Mouse (Mus musculus) cerebellum, adult 2 months (tissue): ENCODE results near the gene Rexo1. TPM values are rescaled to one million over a fixed set of nuclear protein-coding genes. Genes with fewer than 3 reads are reported as not detected.

Source experiments
- DNase-seq, 2 experiments: peaks; one replicate each; pipeline ENCODE4 v3.0.0; 2021
- H3K27ac ChIP-seq: fragments of 200-500 bp; 2 replicates; pipeline ENCODE4 v1.5.1; 2012; ENCODE audit warnings: low read length, control low read depth, inconsistent platforms; ENCODE audit not compliant: insufficient read depth
- H3K27me3 ChIP-seq: fragments of 200-500 bp; 2 replicates; pipeline ENCODE4 v1.6.1; 2012; ENCODE audit warnings: inconsistent platforms, mild to moderate bottlenecking, low read length, moderate library complexity; ENCODE audit not compliant: control insufficient read depth, insufficient read depth
- H3K4me1 ChIP-seq: fragments of 200-500 bp; 2 replicates; pipeline ENCODE4 v1.6.1; 2011; ENCODE audit warnings: low read length; ENCODE audit not compliant: control insufficient read depth, insufficient read depth
- H3K4me3 ChIP-seq: fragments of 200-500 bp; replicated peaks from 2 replicates; pipeline ENCODE3; 2011; ENCODE audit warnings: mild to moderate bottlenecking, low read depth, low read length, control low read depth; ENCODE audit not compliant: insufficient read depth
- CTCF ChIP-seq: fragments of 200-500 bp; IDR thresholded peaks from 2 replicates; pipeline ENCODE4 v1.5.1; 2011; ENCODE audit warnings: low read depth, mild to moderate bottlenecking, control low read depth, low read length, moderate library complexity, borderline replicate concordance; ENCODE audit not compliant: insufficient read depth
- POLR2A ChIP-seq: fragments of 200-500 bp; IDR thresholded peaks from 2 replicates; pipeline ENCODE4 v1.6.1; 2011; ENCODE audit warnings: low read length, control low read depth, borderline replicate concordance; ENCODE audit not compliant: insufficient read depth
- WGBS: fragments of 180-500 bp; shearing (Covaris S2); methylation state at CpG from one replicate; pipeline ENCODE4 v1.1.7; 2018; 5-methylcytosine and 5-hydroxymethylcytosine counted together
- polyA plus RNA-seq: library from polyadenylated mRNA; depleted of rRNA; stranded (reverse); fragments of >200 nt; gene quantifications from 2 replicates; pipeline ENCODE4 v1.2.3, GENCODE M21; 2012; rRNA removed

Rexo1 gene
- polyA plus RNA-seq, 1 experiment, result 44.4 TPM

GRCm38 (mm10) chr10:80504724-80505123 lies 56.6 kb downstream of the Rexo1 start:
- TF ChIP-seq CTCF (no peak), POLR2A (no peak)
- 4% methylated on average over 9 of the region's 9 CpGs for WGBS
- no peak for DNase-seq
- Histone ChIP-seq H3K4me1 (peaks cover 3% of the 10 kb centered on the region; the same call in 1 of the 2 replicates), H3K27me3 (peaks cover 6% of the 10 kb centered on the region; the same call in 1 of the 2 replicates), H3K27ac (no peak overlapping the region), H3K4me3 (no peak overlapping the region)

GRCm38 (mm10) chr10:80503599-80504220 lies 57.6 kb downstream of the Rexo1 start:
- Histone ChIP-seq H3K4me1 (no peaks in the 10 kb centered on the region), H3K4me3 (no peak overlapping the region), H3K27me3 (peaks cover 6% of the 10 kb centered on the region; the same call in 1 of the 2 replicates), H3K27ac (no peak overlapping the region)
- DNase-seq, result no peak
- 9% methylated on average over 27 of the region's 27 CpGs for WGBS
- no peak for TF ChIP-seq CTCF
- no peak for TF ChIP-seq POLR2A

GRCm38 (mm10) chr10:80502819-80503314 lies 58.5 kb downstream of the Rexo1 start:
- H3K27ac ChIP-seq, result no peak overlapping the region
- no peak for DNase-seq
- H3K4me1 ChIP-seq, result no peaks in the 10 kb centered on the region
- TF ChIP-seq POLR2A, result no peak
- no peak for TF ChIP-seq CTCF
- no peak overlapping the region for H3K4me3 ChIP-seq
- 4% methylated on average over 22 of the region's 22 CpGs for WGBS
- H3K27me3 ChIP-seq, result peaks cover 6% of the 10 kb centered on the region; the same call in 1 of the 2 replicates

GRCm38 (mm10) chr10:80502291-80502690 lies 59.1 kb downstream of the Rexo1 start:
- no peak overlapping the region for H3K27ac ChIP-seq
- no peak overlapping the region for H3K4me3 ChIP-seq
- peaks cover 6% of the 10 kb centered on the region; the same call in 1 of the 2 replicates for H3K27me3 ChIP-seq
- TF ChIP-seq POLR2A (no peak), CTCF (no peak)
- 2% methylated on average over 7 of the region's 7 CpGs for WGBS
- H3K4me1 ChIP-seq, result no peaks in the 10 kb centered on the region
- DNase-seq, result no peak

GRCm38 (mm10) chr10:80496421-80496820 lies 64.9 kb downstream of the Rexo1 start:
- H3K27ac ChIP-seq, result no peak overlapping the region
- no peak for DNase-seq
- no peaks in the 10 kb centered on the region; the same call in 1 of the 2 replicates for H3K4me1 ChIP-seq
- TF ChIP-seq CTCF, result no peak
- TF ChIP-seq POLR2A, result no peak
- peaks cover 8% of the 10 kb centered on the region; the same call in 1 of the 2 replicates for H3K27me3 ChIP-seq
- 1% methylated on average over 20 of the region's 20 CpGs for WGBS
- no peak overlapping the region for H3K4me3 ChIP-seq

- Histone ChIP-seq H3K4me3 (no peak overlapping the region), H3K4me1 (no peaks in the 10 kb centered on the region; the same call in 1 of the 2 replicates), H3K27ac (no peak overlapping the region), H3K27me3 (peaks cover 8% of the 10 kb centered on the region; the same call in 1 of the 2 replicates)
- TF ChIP-seq POLR2A (no peak), CTCF (no peak)
- DNase-seq, result no peak
- under 1% methylated on average over 35 of the region's 35 CpGs for WGBS
These were observed 65.5 kb downstream of the Rexo1 start for GRCm38 (mm10) chr10:80495901-80496300.

- H3K4me3 ChIP-seq, result no peak within 1 kb of the TSS
- no peak for DNase-seq
- TF ChIP-seq POLR2A, result no peak
- no peak for TF ChIP-seq CTCF
- H3K4me1 ChIP-seq, result no peaks in the 10 kb centered on the region; the same call in 1 of the 2 replicates
- WGBS, result 1% methylated on average over 41 of the region's 42 CpGs
- H3K27me3 ChIP-seq, result peaks cover 7% of the 10 kb centered on the region; the same call in 1 of the 2 replicates
- H3K27ac ChIP-seq, result no peak within 1 kb of the TSS
These were observed 66.6 kb downstream of the Rexo1 start, which contains the start of gene Onecut3 for GRCm38 (mm10) chr10:80494732-80495131. Gene Onecut3, plus strand, starts transcription at chr10:80494835.

Other genes with a start within 250 kb of the Rexo1 start
- 49.7 and 51.1 TPM in 2 replicates for gene 2310011J03Rik, start 241.0 kb downstream of the Rexo1 start, polyA plus RNA-seq
- gene Pcsk4, start 232.1 kb downstream of the Rexo1 start, polyA plus RNA-seq, result 13.7 and 14.1 TPM in 2 replicates
- gene Reep6, start 231.6 kb downstream of the Rexo1 start, polyA plus RNA-seq, result 9.0 and 10.3 TPM in 2 replicates
- 7.9 and 10.8 TPM in 2 replicates for gene Adamtsl5, start 213.1 kb downstream of the Rexo1 start, polyA plus RNA-seq
- 145 and 151 TPM in 2 replicates for gene Plk5, start 205.1 kb downstream of the Rexo1 start, polyA plus RNA-seq
- gene Mex3d, start 173.9 kb downstream of the Rexo1 start, polyA plus RNA-seq, result 16.1 and 16.2 TPM in 2 replicates
- 193 and 199 TPM in 2 replicates for gene Mbd3, start 162.0 kb downstream of the Rexo1 start, polyA plus RNA-seq
- 1,410 and 1,545 TPM in 2 replicates for gene Uqcr11, start 154.7 kb downstream of the Rexo1 start, polyA plus RNA-seq
- 34.2 and 38.8 TPM in 2 replicates for gene Tcf3, start 127.9 kb downstream of the Rexo1 start, polyA plus RNA-seq
- 0.36 and 0.46 TPM in 2 replicates for gene Onecut3, start 66.7 kb downstream of the Rexo1 start, polyA plus RNA-seq
- gene Atp8b3, start 22.4 kb downstream of the Rexo1 start, polyA plus RNA-seq, result 0.30 and 0.52 TPM in 2 replicates
- gene Klf16, start 15.8 kb upstream of the Rexo1 start, polyA plus RNA-seq, result 9.5 and 10.6 TPM in 2 replicates
- gene Abhd17a, start 28.8 kb upstream of the Rexo1 start, polyA plus RNA-seq, result 230 and 232 TPM in 2 replicates
- gene Scamp4, start 41.3 kb upstream of the Rexo1 start, polyA plus RNA-seq, result 57.9 and 62.0 TPM in 2 replicates
- 7.0 and 7.5 TPM in 2 replicates for gene Adat3, start 41.3 kb upstream of the Rexo1 start, polyA plus RNA-seq
- gene Gm49322, start 44.5 kb upstream of the Rexo1 start, polyA plus RNA-seq, result 3.5 and 4.2 TPM in 2 replicates
- gene Csnk1g2, start 61.3 kb upstream of the Rexo1 start, polyA plus RNA-seq, result 208 and 218 TPM in 2 replicates
- 106 and 108 TPM in 2 replicates for gene Btbd2, start 95.5 kb upstream of the Rexo1 start, polyA plus RNA-seq
- gene Mknk2, start 116.6 kb upstream of the Rexo1 start, polyA plus RNA-seq, result 59.3 and 64.4 TPM in 2 replicates
- 12.6 and 14.2 TPM in 2 replicates for gene Mob3a, start 140.4 kb upstream of the Rexo1 start, polyA plus RNA-seq
- 112 and 117 TPM in 2 replicates for gene Izumo4, start 140.6 kb upstream of the Rexo1 start, polyA plus RNA-seq
- gene Ap3d1, start 180.7 kb upstream of the Rexo1 start, polyA plus RNA-seq, result 175 and 189 TPM in 2 replicates
- 101 and 115 TPM in 2 replicates for gene Dot1l, start 193.6 kb upstream of the Rexo1 start, polyA plus RNA-seq
- 52.0 and 66.4 TPM in 2 replicates for gene Sf3a2, start 236.6 kb upstream of the Rexo1 start, polyA plus RNA-seq
- gene Plekhj1, start 237.1 kb upstream of the Rexo1 start, polyA plus RNA-seq, result 106 and 122 TPM in 2 replicates
- gene Amh, start 243.7 kb upstream of the Rexo1 start, polyA plus RNA-seq, result 3.0 and 4.3 TPM in 2 replicates